Mouse (Mus musculus) cerebellum, postnatal 36 days (tissue): ENCODE data around the gene Mcat.

ENCODE experiments used
- DNase-seq, 2 experiments: peaks; one replicate each; pipeline ENCODE4 v3.0.0; 2021 to 2022; ENCODE audit warnings: mixed read lengths in 2 of 2

The Mcat gene

GRCm38 (mm10) chr15:83575543-83575942 lies 12.0 kb upstream of the Mcat start:
- DNase-seq, result no peak

DNA sequence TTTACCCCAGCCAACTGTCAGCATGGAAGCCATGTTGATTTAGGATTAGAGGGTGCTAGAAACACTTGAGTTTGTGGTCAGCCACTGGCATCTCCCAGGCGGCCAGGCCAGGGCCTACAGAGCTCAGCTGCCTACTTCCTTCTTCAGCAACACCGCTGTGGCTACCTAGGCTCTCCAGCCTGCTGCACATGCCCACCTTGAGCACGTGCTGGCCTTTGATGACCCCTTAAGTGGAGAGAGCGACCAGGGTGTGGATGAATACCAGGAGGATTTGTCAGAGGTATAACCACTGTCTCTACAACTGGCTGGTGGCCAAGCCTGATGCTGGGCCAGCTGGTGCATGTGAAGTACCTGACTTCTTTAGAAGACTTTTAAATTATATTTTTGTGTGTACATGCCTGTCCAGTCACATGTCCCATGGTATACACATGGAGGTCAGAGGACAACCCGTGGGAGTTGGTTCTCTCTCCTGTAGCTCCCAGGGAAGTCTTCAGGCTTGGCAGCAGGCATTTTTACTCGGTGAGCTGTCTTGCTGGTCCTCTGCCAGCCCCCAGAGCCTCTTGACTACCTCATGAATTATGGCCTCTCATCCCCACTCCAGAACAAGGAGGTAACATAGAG lies 11.3 kb upstream of the Mcat start:
- DNase-seq, result no peak

- peak; percentile 51 for DNase-seq
Observed at GRCm38 (mm10) chr15:83573606-83574005, 10.0 kb upstream of the Mcat start.

GRCm38 (mm10) chr15:83572132-83572531 lies 8.5 kb upstream of the Mcat start:
- no peak for DNase-seq

- no peak for DNase-seq
Observed at GRCm38 (mm10) chr15:83571636-83572035, 8.0 kb upstream of the Mcat start.

- no peak for DNase-seq
Observed at GRCm38 (mm10) chr15:83570641-83571040, 7.1 kb upstream of the Mcat start.

- DNase-seq, result no peak
Observed at GRCm38 (mm10) chr15:83569682-83570081, 6.1 kb upstream of the Mcat start.

GRCm38 (mm10) chr15:83568544-83568943 lies 5.0 kb upstream of the Mcat start:
- no peak for DNase-seq

DNA sequence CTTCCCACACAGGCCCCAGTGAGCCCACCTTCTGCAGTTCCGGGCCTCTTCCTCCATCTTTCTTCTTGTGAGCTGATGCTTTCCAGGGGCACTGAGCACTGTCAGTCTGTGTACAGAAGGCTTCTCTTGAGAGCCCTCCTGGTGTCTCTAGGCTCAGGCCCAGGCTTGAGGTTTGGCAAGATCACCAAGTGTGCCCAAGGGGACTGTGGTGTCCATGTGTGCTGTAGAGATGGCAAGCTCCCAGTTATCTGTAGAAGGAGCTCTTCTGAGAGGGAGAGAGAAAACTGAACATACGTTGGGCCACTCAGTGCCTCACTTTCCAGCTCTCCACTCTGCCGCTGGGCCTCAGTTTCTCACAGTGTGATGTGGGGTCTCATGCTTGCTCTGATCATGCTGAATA lies 4.1 kb upstream of the Mcat start:
- no peak for DNase-seq

DNA sequence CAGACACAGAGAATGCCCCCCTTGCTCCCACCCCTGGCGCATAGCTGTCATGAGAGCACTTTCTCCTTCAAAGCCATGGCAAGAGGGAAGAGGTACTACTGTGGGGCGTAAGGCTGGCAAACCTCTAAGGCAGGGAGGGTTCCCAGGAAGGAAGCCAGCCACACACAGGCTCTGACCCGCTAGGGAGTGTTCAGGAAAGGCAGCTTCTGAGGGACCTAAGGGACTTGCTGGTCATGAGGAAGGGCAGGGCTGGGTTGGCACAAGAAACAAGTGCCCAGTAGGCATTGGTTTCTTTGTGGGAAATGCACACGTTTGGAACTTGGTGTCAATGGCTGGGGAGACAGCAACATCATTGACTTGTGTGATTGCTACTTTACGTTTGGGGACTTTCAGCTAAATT lies 2.4 kb upstream of the Mcat start:
- DNase-seq, result no peak

DNA sequence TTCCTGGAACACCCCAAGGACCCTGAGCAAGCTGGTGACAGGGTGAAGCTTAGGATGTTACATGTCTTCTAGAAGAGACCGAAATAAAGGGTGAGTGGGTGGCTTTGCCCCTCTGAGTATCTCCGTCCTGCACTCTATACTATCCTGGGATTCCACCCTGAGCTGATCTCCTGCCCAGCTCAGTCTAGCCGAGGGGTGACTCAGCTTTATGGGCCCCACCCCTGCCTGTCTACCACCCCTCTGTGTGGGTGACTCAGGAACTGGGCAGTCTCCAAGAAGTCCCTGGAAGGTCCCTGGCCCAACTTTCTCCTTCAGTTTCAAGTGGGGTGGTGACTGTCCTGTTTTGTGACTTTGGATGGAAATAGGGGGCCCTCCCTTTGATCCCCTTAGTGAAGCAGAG lies 1.8 kb upstream of the Mcat start:
- no peak for DNase-seq

GRCm38 (mm10) chr15:83563857-83564651 lies 467 bp upstream of the Mcat start:
- DNase-seq, result no peak

- DNase-seq, result peak; percentile 36 to 37
Observed at GRCm38 (mm10) chr15:83562626-83563270, 839 bp downstream of the Mcat start.

- DNase-seq, result no peak
Observed at GRCm38 (mm10) chr15:83560941-83561477, 2.6 kb downstream of the Mcat start.

- DNase-seq, result peak; percentile 86 to 89
Observed at GRCm38 (mm10) chr15:83555161-83555974, 8.2 kb downstream of the Mcat start.

- no peak for DNase-seq
Observed at GRCm38 (mm10) chr15:83553831-83554230, 9.8 kb downstream of the Mcat start.

DNA sequence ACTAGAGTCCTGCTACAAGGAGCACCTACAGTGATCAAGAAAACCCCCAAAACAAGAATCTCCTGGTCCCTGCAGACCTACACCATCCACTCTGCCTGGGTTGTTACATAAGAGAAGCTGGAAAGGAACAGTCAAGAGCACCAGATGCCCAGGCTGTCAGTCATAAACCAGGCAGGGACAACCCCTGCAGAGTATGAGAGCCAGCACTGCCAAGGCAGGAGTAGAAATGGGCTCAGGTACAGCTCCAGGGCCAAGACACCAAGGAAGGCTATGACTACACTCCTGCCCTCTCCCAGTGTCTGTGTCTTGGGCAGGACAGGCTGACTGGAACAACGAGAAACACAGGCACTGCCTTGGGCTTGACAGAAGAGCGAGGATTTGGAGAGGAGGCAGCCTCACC lies 13.4 kb downstream of the Mcat start:
- DNase-seq, result no peak

DNA sequence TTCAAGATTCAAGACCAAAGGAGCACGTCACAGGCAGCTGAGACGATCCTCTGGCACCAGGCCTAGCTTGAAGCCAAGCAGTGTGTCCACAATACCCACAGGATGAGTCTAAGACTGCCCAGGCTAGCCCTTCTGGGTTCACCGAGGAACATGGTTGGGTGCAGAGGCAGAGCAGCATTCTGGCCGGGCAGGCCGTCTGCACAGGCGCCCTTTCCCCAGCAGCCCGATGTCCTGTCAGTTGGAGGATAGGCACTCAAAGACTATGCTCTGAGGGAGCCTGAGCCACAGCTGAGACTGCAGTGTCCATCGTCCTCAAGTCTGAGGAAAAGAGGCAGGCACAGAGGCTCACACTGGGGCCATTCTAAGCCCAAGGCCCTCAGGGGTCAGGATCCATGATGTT lies 16.4 kb downstream of the Mcat start:
- DNase-seq, result no peak

GRCm38 (mm10) chr15:83546029-83546428 lies 17.6 kb downstream of the Mcat start:
- DNase-seq, result no peak

- no peak for DNase-seq
Observed at GRCm38 (mm10) chr15:83541647-83542287, 21.8 kb downstream of the Mcat start.

- DNase-seq, result no peak
Observed at GRCm38 (mm10) chr15:83539905-83540304, 23.7 kb downstream of the Mcat start.

DNA sequence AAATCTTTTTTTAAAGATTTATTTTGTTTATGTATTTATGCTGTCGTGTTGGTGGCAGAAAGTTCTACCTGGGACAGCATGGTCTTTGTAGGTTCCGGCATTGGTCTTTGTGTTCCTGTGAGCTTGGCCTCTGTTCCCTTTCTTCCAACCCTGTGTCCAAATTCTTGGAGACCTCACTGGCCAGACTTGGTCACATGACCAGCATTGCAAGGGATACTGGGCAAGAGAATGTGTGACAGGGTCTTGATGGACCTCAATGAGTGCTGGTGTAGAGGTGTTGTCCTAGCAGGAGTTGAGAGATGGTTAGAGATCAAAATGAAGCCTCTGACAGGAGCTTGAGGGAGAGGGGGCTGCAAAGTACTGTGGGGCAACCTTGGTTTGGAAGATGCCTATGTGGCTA lies 24.7 kb downstream of the Mcat start:
- no peak for DNase-seq

GRCm38 (mm10) chr15:83535890-83536231 lies 27.7 kb downstream of the Mcat start:
- no peak for DNase-seq
